Mouse (Mus musculus): ENCODE data around the gene Mamdc2. TPM values are rescaled to one million over a fixed set of nuclear protein-coding genes. Genes with fewer than 3 reads are reported as not detected.
"Not testable (repeated sequence)": the region's sequence is repeated elsewhere in the genome, so short reads cannot be mapped to it uniquely, and the experiment has no call there.

Mamdc2 gene
- total and polyA plus RNA-seq, 3 experiments, result not detected

DNA sequence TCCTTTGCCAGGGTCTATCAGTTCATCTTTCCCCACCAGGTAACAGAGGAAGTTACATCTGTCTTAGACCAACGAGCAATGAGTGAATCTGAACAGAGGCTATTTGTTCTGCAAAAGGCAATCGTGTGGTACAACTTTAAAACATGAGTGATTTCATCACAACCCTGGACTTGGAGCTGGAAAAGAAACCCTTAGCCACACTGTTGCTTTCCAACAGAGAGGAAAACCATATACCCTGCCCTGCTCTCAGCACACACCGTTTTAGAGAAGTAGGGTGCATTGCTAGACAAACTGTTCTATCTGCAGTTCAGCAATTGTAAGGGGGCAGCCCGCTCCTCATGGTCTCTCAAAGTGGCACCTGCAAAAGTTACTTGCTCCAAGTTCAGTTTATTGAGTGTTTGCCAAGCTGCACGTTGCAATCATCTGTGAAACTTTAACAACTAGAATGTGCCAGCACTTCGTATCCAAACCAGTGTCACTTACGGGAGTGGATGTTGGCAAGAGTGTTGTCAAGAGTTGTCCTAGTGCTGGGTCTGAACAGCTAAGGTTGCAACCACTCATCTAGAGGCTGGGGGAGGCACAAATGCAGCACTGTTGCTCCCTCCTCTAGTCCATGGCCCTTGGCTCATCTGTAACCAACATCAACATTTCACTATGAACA is 37.8 kb upstream of the Mamdc2 start:
- no peak for TF ChIP-seq MYC (IDR thresholded peaks at IDR 0.05; ENCODE audit: low read depth, low read length)
- TF ChIP-seq ETS1 (IDR thresholded peaks at IDR 0.05; ENCODE audit: low read depth, low read length), result no peak
- no peak for TF ChIP-seq KAT2A (conservative IDR thresholded peaks at IDR 0.05; ENCODE audit: low read depth, low read length)
- TF ChIP-seq MXI1 (IDR thresholded peaks at IDR 0.05; ENCODE audit: low read depth, low read length), result no peak
- TF ChIP-seq MAFK (IDR thresholded peaks at IDR 0.05; ENCODE audit: borderline replicate concordance, low read depth, low read length), result no peak
- TF ChIP-seq MEF2A (IDR thresholded peaks at IDR 0.05; ENCODE audit: extremely low read depth, insufficient replicate concordance, low read depth, low read length, poor library complexity, severe bottlenecking), result no peak
- no peak for TF ChIP-seq BHLHE40 (IDR thresholded peaks at IDR 0.05; ENCODE audit: borderline replicate concordance, low read depth, low read length)
- TF ChIP-seq MAX (IDR thresholded peaks at IDR 0.05; ENCODE audit: low read length), result no peak
- no peak for TF ChIP-seq MYB (IDR thresholded peaks at IDR 0.05; ENCODE audit: low read depth, low read length)
- no peak for TF ChIP-seq SMC3 (IDR thresholded peaks at IDR 0.05; ENCODE audit: low read depth, low read length)
- TF ChIP-seq POLR2AphosphoS2 (IDR thresholded peaks at IDR 0.05; ENCODE audit: low read length), result no peak
- TF ChIP-seq CTCF (IDR thresholded peaks at IDR 0.05 in 2 of 3, conservative IDR thresholded peaks at IDR 0.05 in 1 of 3; ENCODE audit: control insufficient read depth in 1 of 3, insufficient read depth in 1 of 3, low read depth in 2 of 3, low read length in 3 of 3, poor library complexity in 1 of 3, severe bottlenecking in 1 of 3), result no peak
- no peak for TF ChIP-seq ZKSCAN1 (IDR thresholded peaks at IDR 0.05; ENCODE audit: low read depth, low read length)
- no peak for TF ChIP-seq NRF1 (IDR thresholded peaks at IDR 0.05; ENCODE audit: insufficient read depth, low read depth, low read length, poor library complexity, severe bottlenecking)
- no peak for TF ChIP-seq USF1 (IDR thresholded peaks at IDR 0.05; ENCODE audit: low read depth, low read length)
- no peak for TF ChIP-seq TCF12 (IDR thresholded peaks at IDR 0.05; ENCODE audit: low read depth, low read length)
- TF ChIP-seq SIN3A (IDR thresholded peaks at IDR 0.05; ENCODE audit: low read length), result no peak
- no peaks in the 10 kb centered on the region for H3K36me3 ChIP-seq (ENCODE audit: control insufficient read depth in 1 of 2, insufficient read depth in 2 of 2, low read length in 2 of 2)
- no peaks in the 10 kb centered on the region for H3K4me1 ChIP-seq (ENCODE audit: control insufficient read depth in 1 of 2, insufficient read depth in 2 of 2, low read length in 2 of 2)
- no peak overlapping the region for H3K9ac ChIP-seq (ENCODE audit: control insufficient read depth, low read depth, low read length, poor library complexity, severe bottlenecking)
- H3K9me3 ChIP-seq (replicated peaks; ENCODE audit: insufficient read depth, low read length), result no peaks in the 10 kb centered on the region
- H3K4me3 ChIP-seq (ENCODE audit: control insufficient read depth in 1 of 2, insufficient read depth in 1 of 2, low read depth in 2 of 2, low read length in 2 of 2), result no peak overlapping the region
- no peaks in the 10 kb centered on the region for H3K27me3 ChIP-seq (ENCODE audit: control insufficient read depth in 1 of 2, insufficient read depth in 2 of 2, low read length in 2 of 2)
- DNase-seq (ENCODE audit: low read depth, low spot score), result no peak
- H3K27ac ChIP-seq (ENCODE audit: control insufficient read depth, low read depth, low read length), result no peak overlapping the region
- H3K79me2 ChIP-seq (ENCODE audit: control insufficient read depth, insufficient read depth, low read length, poor library complexity), result no peaks in the 10 kb centered on the region

DNA sequence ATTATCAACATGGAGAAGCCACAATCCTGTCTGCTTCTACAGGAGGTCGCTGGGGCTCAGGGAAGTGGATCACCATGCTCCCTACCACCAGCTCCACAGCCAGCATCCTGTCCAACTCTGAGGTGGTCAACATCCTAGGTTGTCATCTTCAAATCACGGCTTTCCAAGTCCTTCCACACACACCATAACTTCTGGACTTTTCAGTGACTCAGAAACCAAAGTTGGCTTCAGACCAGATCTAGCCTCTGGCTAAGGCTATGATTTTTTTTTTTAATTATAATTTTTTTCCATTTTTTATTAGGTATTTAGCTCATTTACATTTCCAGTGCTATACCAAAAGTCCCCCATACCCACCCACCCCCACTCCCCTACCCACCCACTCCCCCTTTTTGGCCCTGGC is 34.3 kb upstream of the Mamdc2 start:
- H3K4me1 ChIP-seq (ENCODE audit: control insufficient read depth in 1 of 2, insufficient read depth in 2 of 2, low read length in 2 of 2); DNase-seq (ENCODE audit: low read depth, low spot score); H3K79me2 ChIP-seq (ENCODE audit: control insufficient read depth, insufficient read depth, low read length, poor library complexity); H3K4me3 ChIP-seq (ENCODE audit: control insufficient read depth in 1 of 2, insufficient read depth in 1 of 2, low read depth in 2 of 2, low read length in 2 of 2); H3K9me3 ChIP-seq (replicated peaks; ENCODE audit: insufficient read depth, low read length); H3K9ac ChIP-seq (ENCODE audit: control insufficient read depth, low read depth, low read length, poor library complexity, severe bottlenecking); H3K27me3 ChIP-seq (ENCODE audit: control insufficient read depth in 1 of 2, insufficient read depth in 2 of 2, low read length in 2 of 2); H3K36me3 ChIP-seq (ENCODE audit: control insufficient read depth in 1 of 2, insufficient read depth in 2 of 2, low read length in 2 of 2); H3K27ac ChIP-seq (ENCODE audit: control insufficient read depth, low read depth, low read length): not testable (repeated sequence)

All from MEL (cell line).